Mouse (Mus musculus): Measurements from ENCODE around the gene Med13l.

GRCm38 (mm10) chr5:118591826-118592499 lies 31.5 kb downstream of the Med13l start:
- TF ChIP-seq CTCF (conservative IDR thresholded peaks at IDR 0.05; ENCODE audit: insufficient read depth, insufficient read length, low read depth, low read length) (no peak), POLR2A (IDR thresholded peaks at IDR 0.05; ENCODE audit: low read depth, low read length) (no peak)
